Mouse (Mus musculus): Measurements from ENCODE around the gene Phldb2. TPM values are rescaled to one million over a fixed set of nuclear protein-coding genes. Genes with fewer than 3 reads are reported as not detected.

The Phldb2 gene
- polyA plus RNA-seq, 1 experiment from 2014 or later: 49.3 TPM

DNA sequence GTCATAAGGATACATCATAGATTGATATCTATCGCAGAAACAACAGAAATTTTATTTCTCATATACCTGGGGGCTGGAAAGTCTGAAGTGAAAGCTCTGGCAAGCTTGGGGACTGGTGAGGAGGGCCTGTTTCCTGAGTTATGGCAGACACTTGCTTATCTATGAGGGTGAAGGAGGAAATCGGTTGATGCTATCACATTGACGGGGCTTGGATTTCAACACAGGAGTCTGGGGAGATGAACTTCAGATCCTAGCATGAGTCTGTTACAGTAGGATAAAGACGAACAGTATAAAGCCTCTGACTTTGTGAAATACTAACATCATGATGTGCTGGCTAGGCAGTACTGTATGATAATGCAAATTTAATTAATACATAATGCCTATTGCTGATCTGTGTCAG, 25.3 kb downstream of the Phldb2 start:
- H3K4me3 ChIP-seq (ENCODE audit: low read depth, low read length): no peak overlapping the region
- no peaks in the 10 kb centered on the region for H3K9me3 ChIP-seq (ENCODE audit: control insufficient read depth, low read length)
- no peak overlapping the region for H3K27ac ChIP-seq (replicated peaks; ENCODE audit: low read depth, low read length)
- H3K9ac ChIP-seq (ENCODE audit: low read length): no peak overlapping the region
- no peaks in the 10 kb centered on the region for H3K27me3 ChIP-seq (ENCODE audit: control insufficient read depth, insufficient read depth, low read length)
- H3K4me2 ChIP-seq (ENCODE audit: low read depth, severe bottlenecking): no peak overlapping the region
- H3K4me1 ChIP-seq (ENCODE audit: control insufficient read depth, insufficient read depth, low read length): no peaks in the 10 kb centered on the region; the same call in 1 of the 2 replicates
- H3K36me3 ChIP-seq (ENCODE audit: control insufficient read depth, insufficient read depth, low read length): no peaks in the 10 kb centered on the region
- ATAC-seq (ENCODE audit: insufficient number of reproducible peaks, low FRiP score, low TSS enrichment, low read depth): no peak
- 88% methylated on average over 4 of the region's 4 CpGs for WGBS
- no peak for DNase-seq (ENCODE audit: low spot score)

DNA sequence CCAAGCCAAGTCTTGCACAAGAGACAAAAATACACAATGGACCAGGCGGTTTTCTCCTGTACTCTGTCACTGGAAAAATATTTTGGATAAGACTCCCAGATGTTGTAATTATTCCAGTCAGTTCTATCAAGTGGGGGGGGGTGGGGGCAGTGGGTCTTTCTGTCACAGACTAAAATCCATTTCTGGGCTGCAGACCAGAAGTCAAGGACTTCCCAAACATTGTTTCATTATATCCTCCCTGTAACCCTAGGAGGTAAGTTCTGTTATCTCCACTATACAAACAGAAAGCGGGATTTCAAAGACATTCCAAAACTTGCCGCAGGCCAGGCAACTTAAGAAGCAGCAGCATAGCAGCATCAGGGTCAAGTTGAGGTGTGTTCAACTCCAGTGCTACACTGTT, 25.8 kb downstream of the Phldb2 start:
- DNase-seq (ENCODE audit: low spot score) (no peak), ATAC-seq (ENCODE audit: insufficient number of reproducible peaks, low FRiP score, low TSS enrichment, low read depth) (no peak)
- 53% methylated on average over 3 of the region's 3 CpGs for WGBS
- Histone ChIP-seq H3K4me1 (ENCODE audit: control insufficient read depth, insufficient read depth, low read length) (no peaks in the 10 kb centered on the region; the same call in 1 of the 2 replicates), H3K27me3 (ENCODE audit: control insufficient read depth, insufficient read depth, low read length) (no peaks in the 10 kb centered on the region), H3K9ac (ENCODE audit: low read length) (no peak overlapping the region), H3K27ac (replicated peaks; ENCODE audit: low read depth, low read length) (no peak overlapping the region), H3K9me3 (ENCODE audit: control insufficient read depth, low read length) (no peaks in the 10 kb centered on the region), H3K36me3 (ENCODE audit: control insufficient read depth, insufficient read depth, low read length) (no peaks in the 10 kb centered on the region), H3K4me3 (ENCODE audit: low read depth, low read length) (no peak overlapping the region), H3K4me2 (ENCODE audit: low read depth, severe bottlenecking) (no peak overlapping the region)

DNA sequence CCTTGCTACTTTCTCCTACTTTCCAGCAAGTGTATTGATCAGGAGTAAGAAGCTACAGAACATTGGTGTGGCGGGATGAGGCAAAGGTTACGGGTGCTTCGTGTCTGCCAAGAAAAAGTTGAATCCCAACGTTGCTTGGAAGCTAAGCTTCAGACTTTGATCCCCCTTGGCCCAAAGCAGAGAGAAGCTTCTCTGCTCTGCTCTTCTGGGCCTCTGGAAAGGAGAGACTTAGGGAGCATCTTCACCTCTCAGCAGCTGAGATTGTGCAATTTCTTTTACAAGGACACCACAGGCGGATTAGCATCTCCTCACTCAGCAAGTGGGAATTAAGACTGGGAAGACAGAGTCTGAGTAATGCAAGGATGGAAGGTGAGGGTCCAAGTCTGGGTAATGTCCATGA, 26.5 kb downstream of the Phldb2 start:
- no peak for ATAC-seq (ENCODE audit: insufficient number of reproducible peaks, low FRiP score, low TSS enrichment, low read depth)
- no peak overlapping the region for H3K9ac ChIP-seq (ENCODE audit: low read length)
- H3K4me3 ChIP-seq (ENCODE audit: low read depth, low read length): no peak overlapping the region
- 91% methylated on average over 5 of the region's 5 CpGs for WGBS
- H3K4me1 ChIP-seq (ENCODE audit: control insufficient read depth, insufficient read depth, low read length): peaks cover 3% of the 10 kb centered on the region; the same call in 1 of the 2 replicates
- no peak overlapping the region for H3K27ac ChIP-seq (replicated peaks; ENCODE audit: low read depth, low read length)
- DNase-seq (ENCODE audit: low spot score): no peak
- no peaks in the 10 kb centered on the region for H3K36me3 ChIP-seq (ENCODE audit: control insufficient read depth, insufficient read depth, low read length)
- H3K4me2 ChIP-seq (ENCODE audit: low read depth, severe bottlenecking): no peak overlapping the region
- no peaks in the 10 kb centered on the region for H3K27me3 ChIP-seq (ENCODE audit: control insufficient read depth, insufficient read depth, low read length)
- no peaks in the 10 kb centered on the region for H3K9me3 ChIP-seq (ENCODE audit: control insufficient read depth, low read length)

DNA sequence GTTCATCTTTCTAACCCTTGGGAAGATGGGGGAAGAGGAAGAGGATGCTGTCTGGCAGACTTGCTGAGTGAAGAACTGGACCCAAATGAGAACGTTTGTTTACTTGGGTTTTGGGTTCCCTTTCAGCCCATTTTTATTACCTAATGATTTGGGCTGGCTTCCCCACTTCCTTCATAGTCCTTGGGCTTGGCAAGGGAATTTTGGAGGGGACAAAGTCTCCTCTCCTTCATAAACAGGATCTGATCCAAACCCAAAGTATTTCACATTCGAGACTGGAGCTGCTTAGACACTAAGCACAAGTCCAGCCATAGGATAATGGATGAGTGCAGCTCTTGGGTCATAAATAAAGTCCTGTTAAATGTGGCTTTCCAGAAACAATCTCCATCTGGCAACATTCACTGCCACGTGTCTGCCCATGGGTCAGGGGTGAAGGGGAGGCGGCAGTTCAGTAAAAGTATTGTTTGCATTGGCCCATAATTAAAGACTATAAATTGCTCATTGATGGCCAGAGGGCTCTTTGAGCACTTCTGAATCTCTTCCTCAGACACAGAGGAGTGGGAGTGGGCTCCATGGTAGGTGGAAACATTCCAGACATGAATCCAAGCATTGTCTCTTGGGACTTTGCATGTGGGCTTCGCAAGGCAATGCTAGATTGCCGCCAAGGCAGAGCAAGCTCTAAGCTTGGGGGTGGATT, 29.5 kb downstream of the Phldb2 start:
- no peak overlapping the region for H3K4me2 ChIP-seq (ENCODE audit: low read depth, severe bottlenecking)
- H3K9ac ChIP-seq (ENCODE audit: low read length): no peak overlapping the region
- no peaks in the 10 kb centered on the region for H3K36me3 ChIP-seq (ENCODE audit: control insufficient read depth, insufficient read depth, low read length)
- DNase-seq (ENCODE audit: low spot score): peak; percentile 34
- peaks cover 3% of the 10 kb centered on the region; the same call in 1 of the 2 replicates for H3K4me1 ChIP-seq (ENCODE audit: control insufficient read depth, insufficient read depth, low read length)
- ATAC-seq (ENCODE audit: insufficient number of reproducible peaks, low FRiP score, low TSS enrichment, low read depth): peak; percentile 51; the same call in 1 of the 2 replicates
- H3K27me3 ChIP-seq (ENCODE audit: control insufficient read depth, insufficient read depth, low read length): no peaks in the 10 kb centered on the region
- H3K27ac ChIP-seq (replicated peaks; ENCODE audit: low read depth, low read length): no peak overlapping the region
- H3K4me3 ChIP-seq (ENCODE audit: low read depth, low read length): no peak overlapping the region
- 44% methylated on average over 6 of the region's 6 CpGs for WGBS
- no peaks in the 10 kb centered on the region for H3K9me3 ChIP-seq (ENCODE audit: control insufficient read depth, low read length)

GRCm38 (mm10) chr16:45922546-45923229, 30.7 kb downstream of the Phldb2 start:
- ATAC-seq (ENCODE audit: insufficient number of reproducible peaks, low FRiP score, low TSS enrichment, low read depth): no peak

DNA sequence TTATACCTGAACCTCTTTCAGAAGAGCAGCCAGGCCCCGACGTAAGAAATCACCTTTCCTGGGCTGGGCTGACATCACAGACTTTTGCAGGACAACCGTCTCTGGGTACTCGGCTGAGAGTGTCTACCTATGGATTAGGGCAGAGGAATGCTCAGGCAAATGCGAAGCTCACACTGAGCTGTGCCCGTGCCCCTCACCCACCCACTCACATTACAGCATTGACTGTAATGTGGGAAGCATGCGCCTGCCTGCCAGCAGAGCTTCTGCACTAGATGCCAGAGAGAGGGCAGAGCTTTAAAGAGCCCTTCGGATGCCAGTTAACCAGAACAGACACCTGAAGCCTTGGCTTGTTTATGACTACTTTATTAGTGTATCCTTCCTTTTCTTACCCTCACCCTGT, 33.8 kb downstream of the Phldb2 start:
- DNase-seq (ENCODE audit: low spot score) (no peak), ATAC-seq (ENCODE audit: insufficient number of reproducible peaks, low FRiP score, low TSS enrichment, low read depth) (no peak)
- Histone ChIP-seq H3K27ac (replicated peaks; ENCODE audit: low read depth, low read length) (no peak overlapping the region), H3K4me2 (ENCODE audit: low read depth, severe bottlenecking) (no peak overlapping the region), H3K4me3 (ENCODE audit: low read depth, low read length) (no peak overlapping the region), H3K9me3 (ENCODE audit: control insufficient read depth, low read length) (no peaks in the 10 kb centered on the region), H3K9ac (ENCODE audit: low read length) (no peak overlapping the region), H3K27me3 (ENCODE audit: control insufficient read depth, insufficient read depth, low read length) (no peaks in the 10 kb centered on the region), H3K4me1 (ENCODE audit: control insufficient read depth, insufficient read depth, low read length) (peaks cover 3% of the 10 kb centered on the region; the same call in 1 of the 2 replicates), H3K36me3 (ENCODE audit: control insufficient read depth, insufficient read depth, low read length) (no peaks in the 10 kb centered on the region)
- WGBS: 75% methylated on average over 8 of the region's 8 CpGs

More at GRCm38 (mm10) chr16:45922546-45923229, 30.7 kb downstream of the Phldb2 start:
- Histone ChIP-seq H3K4me1 (ENCODE audit: control insufficient read depth, insufficient read depth, low read length) (peaks cover 3% of the 10 kb centered on the region; the same call in 1 of the 2 replicates), H3K36me3 (ENCODE audit: control insufficient read depth, insufficient read depth, low read length) (no peaks in the 10 kb centered on the region), H3K27ac (replicated peaks; ENCODE audit: low read depth, low read length) (no peak overlapping the region), H3K9ac (ENCODE audit: low read length) (no peak overlapping the region), H3K4me2 (ENCODE audit: low read depth, severe bottlenecking) (no peak overlapping the region), H3K4me3 (ENCODE audit: low read depth, low read length) (no peak overlapping the region), H3K9me3 (ENCODE audit: control insufficient read depth, low read length) (no peaks in the 10 kb centered on the region), H3K27me3 (ENCODE audit: control insufficient read depth, insufficient read depth, low read length) (no peaks in the 10 kb centered on the region)
- WGBS: 91% methylated on average over 8 of the region's 8 CpGs
- DNase-seq (ENCODE audit: low spot score): no peak

GRCm38 (mm10) chr16:45903595-45903994, 49.8 kb downstream of the Phldb2 start:
- no peak overlapping the region for H3K27ac ChIP-seq (replicated peaks; ENCODE audit: low read depth, low read length)
- no peak overlapping the region for H3K4me3 ChIP-seq (ENCODE audit: low read depth, low read length)
- no peak overlapping the region for H3K9ac ChIP-seq (ENCODE audit: low read length)
- WGBS: 77% methylated on average over 8 of the region's 8 CpGs
- DNase-seq (ENCODE audit: low spot score): no peak
- no peak overlapping the region for H3K4me2 ChIP-seq (ENCODE audit: low read depth, severe bottlenecking)
- no peaks in the 10 kb centered on the region for H3K27me3 ChIP-seq (ENCODE audit: control insufficient read depth, insufficient read depth, low read length)
- no peaks in the 10 kb centered on the region for H3K4me1 ChIP-seq (ENCODE audit: control insufficient read depth, insufficient read depth, low read length)
- no peak for ATAC-seq (ENCODE audit: insufficient number of reproducible peaks, low FRiP score, low TSS enrichment, low read depth)
- H3K36me3 ChIP-seq (ENCODE audit: control insufficient read depth, insufficient read depth, low read length): no peaks in the 10 kb centered on the region
- no peaks in the 10 kb centered on the region for H3K9me3 ChIP-seq (ENCODE audit: control insufficient read depth, low read length)

- 94% methylated on average over 3 of the region's 3 CpGs for WGBS
- no peak overlapping the region for H3K4me2 ChIP-seq (ENCODE audit: low read depth, severe bottlenecking)
These were observed 54.9 kb downstream of the Phldb2 start for GRCm38 (mm10) chr16:45898459-45898858.

More at GRCm38 (mm10) chr16:45898459-45898858, 54.9 kb downstream of the Phldb2 start:
- ATAC-seq (ENCODE audit: insufficient number of reproducible peaks, low FRiP score, low TSS enrichment, low read depth) (no peak), DNase-seq (ENCODE audit: low spot score) (no peak)
- peaks cover 6% of the 10 kb centered on the region; the same call in 1 of the 2 replicates for H3K4me1 ChIP-seq (ENCODE audit: control insufficient read depth, insufficient read depth, low read length)
- H3K27me3 ChIP-seq (ENCODE audit: control insufficient read depth, insufficient read depth, low read length): no peaks in the 10 kb centered on the region
- H3K9me3 ChIP-seq (ENCODE audit: control insufficient read depth, low read length): no peaks in the 10 kb centered on the region
- no peak overlapping the region for H3K4me3 ChIP-seq (ENCODE audit: low read depth, low read length)
- no peaks in the 10 kb centered on the region for H3K36me3 ChIP-seq (ENCODE audit: control insufficient read depth, insufficient read depth, low read length)
- H3K9ac ChIP-seq (ENCODE audit: low read length): no peak overlapping the region
- H3K27ac ChIP-seq (replicated peaks; ENCODE audit: low read depth, low read length): no peak overlapping the region

Measured in limb, embryonic 11.5 days (tissue).